Mouse (Mus musculus) stomach, embryonic 14.5 days (tissue): Measurements from ENCODE around the gene Fnip1. TPM values are rescaled to one million over a fixed set of nuclear protein-coding genes. Genes with fewer than 3 reads are reported as not detected.

ENCODE experiments used
- ATAC-seq: fragments of 200-750 bp; cut with Nextera tagmentation; 2 replicates; pipeline ENCODE4 v1.8.0; 2017; ENCODE audit warnings: low read depth, moderate TSS enrichment; ENCODE audit not compliant: insufficient number of reproducible peaks, insufficient read depth, low FRiP score
- H3K27ac ChIP-seq: fragments of 300-500 bp; sonication (generic); 2 replicates; pipeline ENCODE4 v1.5.1; 2014; ENCODE audit warnings: mild to moderate bottlenecking, low read length, moderate library complexity, mixed read lengths
- H3K27me3 ChIP-seq: fragments of 300-500 bp; sonication (generic); 2 replicates; pipeline ENCODE4 v1.6.1; 2014; ENCODE audit warnings: low read length, control low read depth, mixed read lengths; ENCODE audit not compliant: control insufficient read depth, insufficient read depth
- H3K36me3 ChIP-seq: fragments of 300-500 bp; sonication (generic); 2 replicates; pipeline ENCODE4 v1.6.1; 2014; ENCODE audit warnings: mild to moderate bottlenecking, control low read depth, low read length, moderate library complexity, mixed read lengths; ENCODE audit not compliant: control insufficient read depth, insufficient read depth
- H3K4me1 ChIP-seq: fragments of 300-500 bp; sonication (generic); 2 replicates; pipeline ENCODE4 v1.6.1; 2014; ENCODE audit warnings: low read length, control low read depth, mixed read lengths; ENCODE audit not compliant: control insufficient read depth, insufficient read depth
- H3K4me2 ChIP-seq: fragments of 300-500 bp; sonication (generic); replicated peaks from 2 replicates; pipeline ENCODE4 v1.6.1; 2014; ENCODE audit warnings: low read depth, low read length, control low read depth
- H3K4me3 ChIP-seq: fragments of 300-500 bp; sonication (generic); 2 replicates; pipeline ENCODE4 v1.5.1; 2014; ENCODE audit warnings: low read depth, low read length, control low read depth
- H3K9ac ChIP-seq: fragments of 300-500 bp; sonication (generic); replicated peaks from 2 replicates; pipeline ENCODE4 v1.6.1; 2014; ENCODE audit warnings: low read depth, mild to moderate bottlenecking, control low read depth, low read length, moderate library complexity, mixed read lengths
- H3K9me3 ChIP-seq: fragments of 300-500 bp; sonication (generic); 2 replicates; pipeline ENCODE4 v1.6.1; 2016; ENCODE audit warnings: low read depth, low read length, control low read depth; ENCODE audit not compliant: control insufficient read depth
- WGBS: fragments of 180-500 bp; shearing (Covaris S2); extraction: QIAGEN DNeasy Blood & Tissue Kit; methylation state at CpG from one replicate; pipeline ENCODE4 v1.1.7; 2014; 5-methylcytosine and 5-hydroxymethylcytosine counted together
- polyA plus RNA-seq: library from polyadenylated mRNA; unstranded; fragments of >200 nt; fragmentation: Nextera tagmentation; extraction: Ambion mirVana; gene quantifications from 2 replicates; pipeline ENCODE4 v1.2.1, GENCODE M21; 2014

The Fnip1 gene
- polyA plus RNA-seq, 1 experiment from 2014 or later: 18.1 TPM

DNA sequence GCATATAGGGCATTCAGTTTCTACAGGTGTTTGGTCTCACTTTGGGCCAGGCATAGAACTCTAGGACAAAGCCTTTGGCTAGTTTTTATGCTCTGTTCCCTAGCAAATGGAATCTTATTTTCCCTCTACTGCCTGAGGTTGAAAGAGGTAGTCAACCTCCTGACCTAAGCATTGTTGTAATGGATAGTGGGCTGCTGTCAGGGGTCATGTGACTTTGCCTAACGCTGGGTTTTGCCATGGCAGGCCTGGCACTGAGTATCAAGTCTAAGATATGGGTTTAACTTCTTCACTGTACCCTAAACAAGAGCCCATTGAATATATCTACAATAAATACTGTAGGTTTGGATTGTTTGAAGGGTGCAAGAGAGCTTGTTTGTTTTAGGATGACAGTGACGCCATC lies 101.0 kb downstream of the Fnip1 start:
- Histone ChIP-seq H3K4me3 (no peak overlapping the region), H3K9ac (no peak overlapping the region), H3K4me1 (0 out of 2 replicates have a peak, but pooled peaks cover 5% of the 10 kb centered on the region), H3K27me3 (no peaks in the 10 kb centered on the region), H3K4me2 (no peak overlapping the region), H3K27ac (no peak overlapping the region), H3K36me3 (no peaks in the 10 kb centered on the region), H3K9me3 (no peaks in the 10 kb centered on the region)
- ATAC-seq: no peak
- 58% methylated on average over 2 of the region's 2 CpGs for WGBS

DNA sequence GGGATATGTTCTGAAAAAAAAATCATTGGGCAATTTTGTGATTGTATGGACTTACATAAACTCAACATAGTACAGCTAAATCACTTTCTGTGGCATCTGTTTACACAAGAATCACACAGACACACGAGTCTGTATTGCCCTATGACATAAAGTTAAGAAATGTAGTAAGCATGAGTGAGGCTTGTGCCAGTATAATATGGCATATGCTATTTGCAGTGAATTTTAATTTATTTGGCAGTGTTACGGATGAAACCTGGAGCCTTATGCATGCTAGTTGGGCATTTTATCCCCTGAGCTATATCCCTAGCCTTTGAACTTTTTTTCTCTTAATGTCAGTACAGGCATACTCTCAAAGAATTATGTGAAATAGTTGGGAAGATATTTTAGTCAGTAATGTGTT lies 101.5 kb downstream of the Fnip1 start:
- Histone ChIP-seq H3K4me1 (0 out of 2 replicates have a peak, but pooled peaks cover 5% of the 10 kb centered on the region), H3K27ac (no peak overlapping the region), H3K4me3 (no peak overlapping the region), H3K27me3 (no peaks in the 10 kb centered on the region), H3K4me2 (no peak overlapping the region), H3K36me3 (no peaks in the 10 kb centered on the region), H3K9ac (no peak overlapping the region), H3K9me3 (no peaks in the 10 kb centered on the region)
- ATAC-seq: no peak
- 49% methylated on average over 2 of the region's 2 CpGs for WGBS

DNA sequence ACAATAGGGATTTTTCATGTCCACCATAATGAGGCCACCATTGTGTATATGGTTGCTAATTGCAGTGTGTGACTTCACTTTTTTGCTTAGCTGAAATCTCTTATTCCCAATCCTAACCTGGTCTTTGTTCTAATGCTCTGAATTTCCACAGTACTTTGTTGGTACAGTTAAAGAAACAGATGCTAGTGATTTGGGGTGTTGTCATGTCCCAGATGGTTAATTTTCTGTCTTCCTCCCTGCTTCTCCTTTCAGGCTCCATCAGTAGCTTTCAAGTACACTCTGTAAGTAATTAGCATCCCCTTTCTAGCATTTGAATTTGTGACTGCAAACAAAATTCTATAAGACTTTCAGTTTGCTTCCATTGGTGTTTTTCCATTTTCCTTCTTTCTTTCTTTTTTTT lies 102.3 kb downstream of the Fnip1 start:
- H3K9me3 ChIP-seq: no peaks in the 10 kb centered on the region
- no peak overlapping the region for H3K4me3 ChIP-seq
- no peak overlapping the region for H3K27ac ChIP-seq
- no peaks in the 10 kb centered on the region for H3K27me3 ChIP-seq
- ATAC-seq: no peak
- H3K4me1 ChIP-seq: 0 out of 2 replicates have a peak, but pooled peaks cover 5% of the 10 kb centered on the region
- H3K4me2 ChIP-seq: no peak overlapping the region
- no peaks in the 10 kb centered on the region for H3K36me3 ChIP-seq
- H3K9ac ChIP-seq: no peak overlapping the region

DNA sequence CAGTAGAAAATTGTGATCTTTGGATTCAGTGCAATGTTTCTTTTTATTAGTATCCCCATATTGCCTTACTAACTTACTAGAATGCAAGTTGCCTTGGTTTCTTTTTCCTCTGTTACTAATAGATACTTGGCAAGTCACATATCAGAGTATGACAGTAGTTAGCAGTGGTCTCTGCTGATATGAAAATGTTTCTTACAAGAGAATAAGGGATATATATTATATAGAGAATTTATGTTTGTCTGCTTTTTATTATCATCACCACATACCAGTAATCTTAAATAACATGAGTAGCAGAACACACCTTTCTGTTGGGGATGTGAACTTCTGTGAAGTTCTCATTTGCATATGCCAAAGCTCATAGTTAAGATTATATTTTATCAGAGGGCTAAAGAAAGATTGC lies 104.4 kb downstream of the Fnip1 start:
- no peak for ATAC-seq
- Histone ChIP-seq H3K36me3 (no peaks in the 10 kb centered on the region), H3K4me2 (no peak overlapping the region), H3K4me1 (0 out of 2 replicates have a peak, but pooled peaks cover 5% of the 10 kb centered on the region), H3K4me3 (no peak overlapping the region), H3K27ac (no peak overlapping the region), H3K9ac (no peak overlapping the region), H3K9me3 (no peaks in the 10 kb centered on the region), H3K27me3 (no peaks in the 10 kb centered on the region)

DNA sequence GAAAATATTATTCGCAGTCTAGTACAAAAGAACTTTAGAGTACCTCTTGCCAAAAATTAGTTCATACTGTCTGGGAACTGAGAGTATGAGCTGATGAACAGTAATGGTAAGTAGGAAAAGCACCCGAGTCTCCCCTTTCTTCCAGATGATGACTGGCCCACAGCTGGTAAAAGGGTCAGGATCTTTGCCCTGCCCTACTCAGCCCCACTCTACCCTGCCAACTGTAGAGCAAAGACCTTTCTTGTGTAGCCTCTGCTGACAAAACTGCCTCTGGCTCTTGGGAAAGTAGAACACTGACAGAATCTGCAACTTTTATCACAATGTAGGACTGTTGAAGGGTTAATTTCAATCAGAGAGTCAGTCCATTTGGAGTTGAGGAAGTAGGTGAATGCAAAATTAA lies 117.0 kb downstream of the Fnip1 start:
- no peak for ATAC-seq
- H3K4me1 ChIP-seq: no peaks in the 10 kb centered on the region
- H3K9ac ChIP-seq: no peak overlapping the region
- H3K4me2 ChIP-seq: no peak overlapping the region
- no peaks in the 10 kb centered on the region for H3K27me3 ChIP-seq
- H3K27ac ChIP-seq: no peak overlapping the region
- no peaks in the 10 kb centered on the region for H3K36me3 ChIP-seq
- no peaks in the 10 kb centered on the region for H3K9me3 ChIP-seq
- WGBS: 85% methylated on average over 2 of the region's 2 CpGs
- H3K4me3 ChIP-seq: no peak overlapping the region

DNA sequence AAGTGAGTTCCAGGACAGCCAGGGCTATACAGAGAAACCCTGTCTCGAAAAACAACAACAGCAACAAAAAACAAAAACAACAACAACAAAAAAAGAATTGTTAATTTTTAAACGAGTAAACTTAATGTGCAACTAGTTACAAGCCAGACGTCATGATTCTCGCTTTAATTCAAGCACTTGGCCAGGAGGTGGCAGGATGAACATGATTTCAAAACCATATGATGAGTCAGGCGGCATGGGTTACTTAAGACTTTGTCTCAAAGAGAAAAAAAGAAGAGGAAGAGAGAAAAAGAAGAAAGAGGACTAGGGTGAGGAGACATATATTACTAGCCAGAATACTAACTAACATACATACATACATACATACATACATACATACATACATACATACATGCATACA lies 124.8 kb downstream of the Fnip1 start:
- 89% methylated on average over 5 of the region's 5 CpGs for WGBS
- H3K27ac ChIP-seq: no peak overlapping the region
- H3K4me1 ChIP-seq: no peaks in the 10 kb centered on the region
- H3K9ac ChIP-seq: no peak overlapping the region
- ATAC-seq: no peak
- H3K4me2 ChIP-seq: no peak overlapping the region
- no peaks in the 10 kb centered on the region for H3K9me3 ChIP-seq
- no peaks in the 10 kb centered on the region; the same call in 1 of the 2 replicates for H3K36me3 ChIP-seq
- no peaks in the 10 kb centered on the region for H3K27me3 ChIP-seq
- H3K4me3 ChIP-seq: no peak overlapping the region

Other genes with a start within 250 kb of the Fnip1 start
- gene Csf2, start 188.5 kb upstream of the Fnip1 start, polyA plus RNA-seq: not detected in 2 replicates
- not detected in 2 replicates for gene Il3, start 170.9 kb upstream of the Fnip1 start, polyA plus RNA-seq
- 2.4 and 3.0 TPM in 2 replicates for gene Acsl6, start 134.4 kb upstream of the Fnip1 start, polyA plus RNA-seq
- gene Meikin, start 67.5 kb upstream of the Fnip1 start, polyA plus RNA-seq: 0.29 TPM in 1 of 2 replicates, not detected in the other
- gene Rapgef6, start 84.6 kb downstream of the Fnip1 start, polyA plus RNA-seq: 39.4 and 42.0 TPM in 2 replicates